Mouse (Mus musculus) heart, embryonic 11.5 days (tissue): ENCODE results near the gene Prrg4. TPM values are rescaled to one million over a fixed set of nuclear protein-coding genes. Genes with fewer than 3 reads are reported as not detected.

Experiments
- ATAC-seq: fragments of 200-750 bp; cut with Nextera tagmentation; replicated peaks from 2 replicates; pipeline ENCODE4 v1.8.0; 2017; ENCODE audit warnings: moderate library complexity; ENCODE audit not compliant: insufficient number of reproducible peaks, low FRiP score, low TSS enrichment
- H3K27ac ChIP-seq: fragments of 300-500 bp; sonication (generic); 2 replicates; pipeline ENCODE4 v1.5.1; 2014; ENCODE audit warnings: mild to moderate bottlenecking, low read depth, low read length
- H3K27me3 ChIP-seq: fragments of 300-500 bp; sonication (generic); 2 replicates; pipeline ENCODE4 v1.6.1; 2014; ENCODE audit warnings: mild to moderate bottlenecking, low read length, mixed read lengths; ENCODE audit not compliant: control insufficient read depth, insufficient read depth
- H3K36me3 ChIP-seq: fragments of 300-500 bp; sonication (generic); 2 replicates; pipeline ENCODE4 v1.6.1; 2014; ENCODE audit warnings: mild to moderate bottlenecking, low read length, moderate library complexity, mixed read lengths; ENCODE audit not compliant: control insufficient read depth, insufficient read depth
- H3K4me1 ChIP-seq: fragments of 300-500 bp; sonication (generic); 2 replicates; pipeline ENCODE4 v1.6.1; 2014; ENCODE audit warnings: low read length; ENCODE audit not compliant: control insufficient read depth, insufficient read depth
- H3K4me2 ChIP-seq: fragments of 300-500 bp; sonication (generic); 2 replicates; pipeline ENCODE4 v1.6.1; 2014; ENCODE audit warnings: mild to moderate bottlenecking, moderate library complexity
- H3K4me3 ChIP-seq: fragments of 300-500 bp; sonication (generic); 2 replicates; pipeline ENCODE4 v1.5.1; 2014; ENCODE audit warnings: low read depth, low read length
- H3K9ac ChIP-seq: fragments of 300-500 bp; sonication (generic); 2 replicates; pipeline ENCODE4 v1.6.1; 2014; ENCODE audit warnings: mild to moderate bottlenecking, low read depth, low read length, moderate library complexity
- H3K9me3 ChIP-seq: fragments of 300-500 bp; sonication (generic); replicated peaks from 2 replicates; pipeline ENCODE4 v1.6.1; 2016; ENCODE audit warnings: low read length; ENCODE audit not compliant: control insufficient read depth
- WGBS: fragments of 180-500 bp; shearing (Covaris S2); extraction: QIAGEN DNeasy Blood & Tissue Kit; methylation state at CpG from one replicate; pipeline ENCODE4 v1.1.7; 2014; ENCODE audit not compliant: insufficient replicate concordance; 5-methylcytosine and 5-hydroxymethylcytosine counted together
- polyA plus RNA-seq: library from polyadenylated mRNA; unstranded; fragments of >200 nt; fragmentation: Nextera tagmentation; extraction: Ambion mirVana; gene quantifications from 2 replicates; pipeline ENCODE4 v1.2.1, GENCODE M21; 2014

Gene Prrg4
- polyA plus RNA-seq, 1 experiment from 2014 or later = 0.47 TPM

GRCm38 (mm10) chr2:104848235-104849161 lies 1.2 kb downstream of the Prrg4 start:
- WGBS = 26% methylated on average over 16 of the region's 16 CpGs
- H3K4me3 ChIP-seq = peak overlapping the region; percentile 64
- no peaks in the 10 kb centered on the region for H3K9me3 ChIP-seq
- H3K9ac ChIP-seq = no peak overlapping the region; the same call in 1 of the 2 replicates
- H3K27me3 ChIP-seq = peaks cover 6% of the 10 kb centered on the region; the same call in 1 of the 2 replicates
- H3K4me2 ChIP-seq = peak overlapping the region; percentile 97
- no peak for ATAC-seq
- H3K4me1 ChIP-seq = peaks cover 2% of the 10 kb centered on the region; the same call in 1 of the 2 replicates
- no peaks in the 10 kb centered on the region for H3K36me3 ChIP-seq
- H3K27ac ChIP-seq = no peak overlapping the region

GRCm38 (mm10) chr2:104847645-104848044 lies 2.0 kb downstream of the Prrg4 start:
- Histone ChIP-seq H3K4me3 (no peak overlapping the region), H3K27me3 (peaks cover 6% of the 10 kb centered on the region; the same call in 1 of the 2 replicates), H3K36me3 (no peaks in the 10 kb centered on the region), H3K4me2 (no peak overlapping the region), H3K27ac (no peak overlapping the region), H3K9me3 (no peaks in the 10 kb centered on the region), H3K9ac (no peak overlapping the region), H3K4me1 (peaks cover 2% of the 10 kb centered on the region; the same call in 1 of the 2 replicates)
- no peak for ATAC-seq
- WGBS = 46% methylated on average over 2 of the region's 2 CpGs

DNA sequence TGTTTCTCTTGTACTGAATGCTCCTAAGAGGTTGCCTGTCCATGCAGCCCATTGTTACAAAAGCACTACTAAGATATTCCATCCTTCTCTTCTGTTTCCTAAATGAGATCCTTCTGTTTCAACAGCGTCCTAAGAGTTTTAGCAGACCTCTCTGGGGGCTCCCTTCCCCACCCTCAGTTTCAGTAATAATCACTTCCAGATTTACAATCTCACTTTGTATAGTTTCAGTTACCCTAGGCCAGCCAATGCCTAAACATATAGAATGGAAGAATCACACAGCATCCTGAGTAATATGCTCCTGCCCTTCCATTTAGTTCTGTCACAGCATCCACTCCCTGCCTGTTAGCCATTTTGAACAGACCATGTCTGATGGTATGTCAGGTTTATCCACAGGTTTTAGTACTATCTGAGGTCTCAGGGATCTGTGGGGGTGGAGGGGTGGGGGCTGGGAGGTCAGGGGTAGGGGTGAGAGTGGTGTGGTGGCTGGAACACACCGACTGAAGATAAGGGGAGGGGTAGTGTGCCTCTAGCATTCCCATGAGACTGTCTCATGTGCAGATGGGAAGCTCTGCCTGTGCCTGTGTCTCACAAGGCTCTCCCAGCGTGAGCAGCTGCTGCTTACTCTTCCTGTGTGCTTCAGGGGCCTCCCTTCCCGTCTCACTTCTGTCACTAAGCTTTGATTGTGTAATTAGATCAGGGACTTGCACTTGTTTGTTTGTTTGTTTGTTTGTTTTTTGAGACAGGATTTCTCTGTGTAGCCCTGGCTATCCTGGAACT lies 2.9 kb downstream of the Prrg4 start:
- WGBS = 33% methylated on average over 4 of the region's 4 CpGs
- no peak overlapping the region for H3K4me2 ChIP-seq
- no peak for ATAC-seq
- peaks cover 6% of the 10 kb centered on the region; the same call in 1 of the 2 replicates for H3K27me3 ChIP-seq
- H3K4me1 ChIP-seq = peaks cover 2% of the 10 kb centered on the region; the same call in 1 of the 2 replicates
- no peaks in the 10 kb centered on the region for H3K36me3 ChIP-seq
- H3K9ac ChIP-seq = no peak overlapping the region
- H3K9me3 ChIP-seq = no peaks in the 10 kb centered on the region
- H3K4me3 ChIP-seq = no peak overlapping the region
- H3K27ac ChIP-seq = no peak overlapping the region

- H3K27ac ChIP-seq = no peak overlapping the region
- H3K9me3 ChIP-seq = no peaks in the 10 kb centered on the region
- H3K36me3 ChIP-seq = no peaks in the 10 kb centered on the region
- H3K9ac ChIP-seq = no peak overlapping the region
- H3K27me3 ChIP-seq = no peaks in the 10 kb centered on the region
- no peak overlapping the region for H3K4me2 ChIP-seq
- H3K4me1 ChIP-seq = no peaks in the 10 kb centered on the region
- H3K4me3 ChIP-seq = no peak overlapping the region
- no peak for ATAC-seq
Measured at GRCm38 (mm10) chr2:104842559-104842958, 7.1 kb downstream of the Prrg4 start.

- Histone ChIP-seq H3K4me1 (no peaks in the 10 kb centered on the region), H3K9ac (no peak overlapping the region), H3K36me3 (no peaks in the 10 kb centered on the region), H3K27ac (no peak overlapping the region), H3K27me3 (no peaks in the 10 kb centered on the region), H3K9me3 (no peaks in the 10 kb centered on the region), H3K4me3 (no peak overlapping the region), H3K4me2 (no peak overlapping the region)
- 81% methylated on average over 7 of the region's 7 CpGs for WGBS
- no peak for ATAC-seq
Measured at GRCm38 (mm10) chr2:104841736-104842135, 7.9 kb downstream of the Prrg4 start.

DNA sequence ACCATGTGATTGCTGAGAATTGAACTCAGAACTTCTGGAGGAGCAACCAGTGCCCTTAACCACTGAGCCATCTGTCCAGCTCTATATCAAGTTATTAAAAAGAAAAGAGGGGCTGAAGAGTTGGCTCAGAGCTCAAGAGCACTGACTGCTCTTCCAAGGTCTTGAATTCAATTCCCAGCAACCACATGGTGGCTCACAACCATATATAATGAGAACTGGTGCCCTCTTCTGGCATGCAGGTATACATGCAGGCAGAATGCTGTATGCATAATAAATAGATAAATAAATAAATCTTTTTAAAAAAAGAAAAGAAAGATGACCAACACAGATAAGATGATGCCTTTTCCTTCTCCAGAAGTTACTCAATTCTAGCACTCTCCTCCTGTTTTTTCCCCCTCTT lies 8.7 kb downstream of the Prrg4 start:
- ATAC-seq = no peak
- no peak overlapping the region for H3K27ac ChIP-seq
- H3K36me3 ChIP-seq = no peaks in the 10 kb centered on the region
- H3K27me3 ChIP-seq = no peaks in the 10 kb centered on the region
- H3K9me3 ChIP-seq = no peaks in the 10 kb centered on the region
- H3K4me1 ChIP-seq = no peaks in the 10 kb centered on the region
- no peak overlapping the region for H3K4me2 ChIP-seq
- H3K9ac ChIP-seq = no peak overlapping the region
- no peak overlapping the region for H3K4me3 ChIP-seq

GRCm38 (mm10) chr2:104832486-104832885 lies 17.2 kb downstream of the Prrg4 start:
- no peak for ATAC-seq

GRCm38 (mm10) chr2:104826191-104826590 lies 23.5 kb downstream of the Prrg4 start:
- 80% methylated on average over 4 of the region's 4 CpGs for WGBS
- no peak for ATAC-seq

More at GRCm38 (mm10) chr2:104832486-104832885, 17.2 kb downstream of the Prrg4 start:
- 68% methylated on average over 2 of the region's 2 CpGs for WGBS
- no peaks in the 10 kb centered on the region for H3K27me3 ChIP-seq
- no peak overlapping the region for H3K27ac ChIP-seq
- no peaks in the 10 kb centered on the region for H3K4me1 ChIP-seq
- no peaks in the 10 kb centered on the region for H3K9me3 ChIP-seq
- no peak overlapping the region for H3K9ac ChIP-seq
- H3K36me3 ChIP-seq = no peaks in the 10 kb centered on the region
- H3K4me3 ChIP-seq = no peak overlapping the region
- H3K4me2 ChIP-seq = no peak overlapping the region

More at GRCm38 (mm10) chr2:104826191-104826590, 23.5 kb downstream of the Prrg4 start:
- Histone ChIP-seq H3K36me3 (no peaks in the 10 kb centered on the region), H3K27ac (no peak overlapping the region), H3K4me3 (no peak overlapping the region), H3K4me1 (no peaks in the 10 kb centered on the region), H3K4me2 (no peak overlapping the region), H3K27me3 (no peaks in the 10 kb centered on the region), H3K9me3 (no peaks in the 10 kb centered on the region), H3K9ac (no peak overlapping the region)
